In genomic region chr6:124828868-124829798, GRCm38 (mm10) we compare ENCODE assay signal across 8 mouse cellular contexts. TPM values are rescaled to one million over a fixed set of nuclear protein-coding genes. Genes with fewer than 3 reads are reported as not detected.
DNase-seq lines count a peak whose midpoint lies in the region; ATAC-seq and TF ChIP-seq lines count a peak whose summit lies in the region.

Usp5 (minus strand) TSS chr6:124829484.
Cdca3 (plus strand) TSS chr6:124829547.

- peak; percentile 74 for TF ChIP-seq POLR2A in CH12.LX (IDR thresholded peaks at IDR 0.05; ENCODE audit: low read depth, low read length)

- in situ Hi-C loops in CH12.LX (cut with MboI; ENCODE audit: low pct_ligation_motif_present, low pct_unique_long_range_greater_than_20kb, low sequenced_read_pairs) = no loop called here

- no peaks in the 10 kb centered on the region for H3K9me3 ChIP-seq in CH12.LX (replicated peaks; ENCODE audit: low read length)
- H3K9me3 ChIP-seq in forebrain, embryonic 11.5 days (ENCODE audit: control insufficient read depth, low read length) = no peaks in the 10 kb centered on the region
- no peaks in the 10 kb centered on the region for H3K9me3 ChIP-seq in heart, embryonic 16.5 days (replicated peaks; ENCODE audit: control insufficient read depth, low read length)
- H3K9me3 ChIP-seq in liver, embryonic 15.5 days (replicated peaks) = no peaks in the 10 kb centered on the region
- H3K9me3 ChIP-seq in neural tube, embryonic 12.5 days = no peaks in the 10 kb centered on the region

- H3K36me3 ChIP-seq in CH12.LX (replicated peaks in 1 of 2; ENCODE audit: control insufficient read depth in 1 of 2, insufficient read depth in 1 of 2, low read length in 1 of 2) = peaks cover 49 to 65% of the 10 kb centered on the region in 2 experiments
- peaks cover 7% of the 10 kb centered on the region; the same call in 1 of the 2 replicates for H3K36me3 ChIP-seq in forebrain, embryonic 11.5 days (ENCODE audit: control insufficient read depth, insufficient read depth, low read length)
- H3K36me3 ChIP-seq in heart, embryonic 16.5 days (ENCODE audit: control insufficient read depth, insufficient read depth) = peaks cover 28% of the 10 kb centered on the region
- H3K36me3 ChIP-seq in liver, embryonic 15.5 days (replicated peaks) = peaks cover 57% of the 10 kb centered on the region
- peaks cover 46% of the 10 kb centered on the region for H3K36me3 ChIP-seq in neural tube, embryonic 12.5 days

- peak; percentile 99 for DNase-seq in CH12.LX (ENCODE audit: extremely low read depth)
- DNase-seq in c-Kit-positive CD71-positive TER-119-negative erythroid progenitor cells, embryonic 14.5 days (ENCODE audit: low read depth) = peak; percentile 99
- DNase-seq in forebrain, embryonic 11.5 days (ENCODE audit: low spot score) = peak; percentile 99
- DNase-seq in kidney, postnatal 36 days = peak; percentile 98 to 100
- DNase-seq in telencephalon, adult 2 months (ENCODE audit: low read depth, low spot score) = peak; percentile 100

- WGBS in forebrain, embryonic 11.5 days = under 1% methylated on average over 55 of the region's 55 CpGs
- under 1% methylated on average over 55 of the region's 55 CpGs for WGBS in heart, embryonic 16.5 days
- under 1% methylated on average over 55 of the region's 55 CpGs for WGBS in liver, embryonic 15.5 days (ENCODE audit: insufficient replicate concordance)
- under 1% methylated on average over 55 of the region's 55 CpGs for WGBS in neural tube, embryonic 12.5 days

- dilution Hi-C loops in CH12.LX (cut with MboI; ENCODE audit: extremely low pct_ligation_motif_present, extremely low pct_unique_long_range_greater_than_20kb, low sequenced_read_pairs) = no loop called here

- H3K9ac ChIP-seq in CH12.LX (ENCODE audit: insufficient read depth, low read depth) = peak within 1 kb of the TSS; percentile 94
- peak within 1 kb of the TSS; percentile 88 for H3K9ac ChIP-seq in forebrain, embryonic 11.5 days (ENCODE audit: low read length)
- H3K9ac ChIP-seq in heart, embryonic 16.5 days (ENCODE audit: low read length) = peak within 1 kb of the TSS; percentile 83
- H3K9ac ChIP-seq in liver, embryonic 15.5 days = peak within 1 kb of the TSS; percentile 95
- peak within 1 kb of the TSS; percentile 69 for H3K9ac ChIP-seq in neural tube, embryonic 12.5 days

- H3K27me3 ChIP-seq in CH12.LX (replicated peaks) = no peaks in the 10 kb centered on the region
- H3K27me3 ChIP-seq in forebrain, embryonic 11.5 days (ENCODE audit: control insufficient read depth, insufficient read depth, low read length) = no peaks in the 10 kb centered on the region
- no peaks in the 10 kb centered on the region for H3K27me3 ChIP-seq in heart, embryonic 16.5 days (ENCODE audit: control insufficient read depth, insufficient read depth, low read length)
- H3K27me3 ChIP-seq in liver, embryonic 15.5 days = no peaks in the 10 kb centered on the region
- no peaks in the 10 kb centered on the region for H3K27me3 ChIP-seq in neural tube, embryonic 12.5 days (replicated peaks)

- peaks cover 3 to 43% of the 10 kb centered on the region in 2 experiments for H3K4me1 ChIP-seq in CH12.LX (ENCODE audit: control insufficient read depth in 1 of 2, insufficient read depth in 2 of 2)
- peaks cover 12% of the 10 kb centered on the region; the same call in 1 of the 2 replicates for H3K4me1 ChIP-seq in forebrain, embryonic 11.5 days (replicated peaks; ENCODE audit: control insufficient read depth, insufficient read depth, low read length)
- H3K4me1 ChIP-seq in heart, embryonic 16.5 days (ENCODE audit: control insufficient read depth, insufficient read depth, low read length) = peaks cover 20% of the 10 kb centered on the region
- peaks cover 49% of the 10 kb centered on the region for H3K4me1 ChIP-seq in liver, embryonic 15.5 days (replicated peaks)
- peaks cover 18% of the 10 kb centered on the region for H3K4me1 ChIP-seq in neural tube, embryonic 12.5 days

- peak; percentile 95 for ATAC-seq in forebrain, embryonic 11.5 days (replicated peaks; ENCODE audit: low FRiP score)
- ATAC-seq in heart, embryonic 16.5 days (replicated peaks; ENCODE audit: extremely low read depth, insufficient read depth, low FRiP score) = peak; percentile 91
- peak; percentile 87 for ATAC-seq in liver, embryonic 15.5 days (ENCODE audit: insufficient read depth)
- ATAC-seq in neural tube, embryonic 12.5 days (ENCODE audit: low FRiP score, low read depth) = peak; percentile 97

- TF ChIP-seq EP300 in CH12.LX (IDR thresholded peaks at IDR 0.05; ENCODE audit: low read length) = no peak

- peak within 1 kb of the TSS; percentile 88 to 94 (median 90) for H3K4me3 ChIP-seq in CH12.LX (replicated peaks in 1 of 3; ENCODE audit: low read depth in 2 of 3, low read length in 2 of 3, poor library complexity in 1 of 3)
- H3K4me3 ChIP-seq in forebrain, embryonic 11.5 days (ENCODE audit: low read depth, low read length) = peak within 1 kb of the TSS; percentile 82
- peak within 1 kb of the TSS; percentile 80 for H3K4me3 ChIP-seq in heart, embryonic 16.5 days (ENCODE audit: low read length)
- peak within 1 kb of the TSS; percentile 83 for H3K4me3 ChIP-seq in liver, embryonic 15.5 days (replicated peaks)
- H3K4me3 ChIP-seq in neural tube, embryonic 12.5 days = peak within 1 kb of the TSS; percentile 61

- H3K27ac ChIP-seq in CH12.LX (ENCODE audit: insufficient read depth, low read depth) = peak within 1 kb of the TSS; percentile 87
- H3K27ac ChIP-seq in forebrain, embryonic 11.5 days (ENCODE audit: low read depth, low read length) = peak within 1 kb of the TSS; percentile 90
- H3K27ac ChIP-seq in heart, embryonic 16.5 days (ENCODE audit: low read length) = peak within 1 kb of the TSS; percentile 98
- peak within 1 kb of the TSS; percentile 94 for H3K27ac ChIP-seq in liver, embryonic 15.5 days (replicated peaks)
- H3K27ac ChIP-seq in neural tube, embryonic 12.5 days = peak within 1 kb of the TSS; percentile 47; the same call in 1 of the 2 replicates

- peaks cover 32% of the 10 kb centered on the region for H3K79me2 ChIP-seq in CH12.LX (replicated peaks; ENCODE audit: control insufficient read depth, extremely low read depth, insufficient read depth, poor library complexity, severe bottlenecking)

- peak within 1 kb of the TSS; percentile 90 for H3K4me2 ChIP-seq in CH12.LX (ENCODE audit: insufficient read depth, low read depth, poor library complexity, severe bottlenecking)
- peak within 1 kb of the TSS; percentile 96 for H3K4me2 ChIP-seq in forebrain, embryonic 11.5 days (ENCODE audit: low read depth, low read length, severe bottlenecking)
- H3K4me2 ChIP-seq in heart, embryonic 16.5 days (ENCODE audit: low read depth, low read length) = peak within 1 kb of the TSS; percentile 95
- H3K4me2 ChIP-seq in liver, embryonic 15.5 days = peak within 1 kb of the TSS; percentile 92
- peak within 1 kb of the TSS; percentile 85 for H3K4me2 ChIP-seq in neural tube, embryonic 12.5 days (replicated peaks)

- TF ChIP-seq CTCF in CH12.LX (conservative IDR thresholded peaks at IDR 0.05 in 1 of 2, IDR thresholded peaks at IDR 0.05 in 1 of 2; ENCODE audit: low read depth in 2 of 2, low read length in 2 of 2) = no peak

- no peak for TF ChIP-seq RAD21 in CH12.LX (IDR thresholded peaks at IDR 0.05; ENCODE audit: low read depth, low read length)

TF ChIP-seq in CH12.LX, 34 proteins besides CTCF, POLR2A, EP300 and RAD21 (continues in another document):
- peak; percentile 94 for TF ChIP-seq NRF1 (IDR thresholded peaks at IDR 0.05; ENCODE audit: low read depth, low read length)
- TF ChIP-seq MEF2A (IDR thresholded peaks at IDR 0.05; ENCODE audit: borderline replicate concordance, low read depth, low read length) = no peak; the same call in 1 of the 2 replicates
- TF ChIP-seq ZKSCAN1 (IDR thresholded peaks at IDR 0.05; ENCODE audit: borderline replicate concordance, low read depth, low read length) = no peak
- 0 out of 2 replicates have a peak, but pooled peaks have one; percentile 8 for TF ChIP-seq USF1 (IDR thresholded peaks at IDR 0.05; ENCODE audit: low read depth, low read length)
- no peak for TF ChIP-seq IRF4 (IDR thresholded peaks at IDR 0.05; ENCODE audit: low read depth, low read length)
- TF ChIP-seq BHLHE40 (IDR thresholded peaks at IDR 0.05; ENCODE audit: low read depth, low read length) = no peak; the same call in 1 of the 2 replicates
- TF ChIP-seq CHD1 (IDR thresholded peaks at IDR 0.05; ENCODE audit: low read depth, low read length) = no peak
- peak; percentile 94; the same call in 1 of the 2 replicates for TF ChIP-seq GABPA (IDR thresholded peaks at IDR 0.05; ENCODE audit: insufficient replicate concordance, low read depth, low read length)
- TF ChIP-seq JUND (conservative IDR thresholded peaks at IDR 0.05; ENCODE audit: low read depth, low read length) = no peak
- TF ChIP-seq TCF12 (IDR thresholded peaks at IDR 0.05; ENCODE audit: low read depth, low read length) = peak; percentile 62; the same call in 1 of the 2 replicates
- TF ChIP-seq SIN3A (IDR thresholded peaks at IDR 0.05; ENCODE audit: low read length) = peak; percentile 31
- TF ChIP-seq MAFK (IDR thresholded peaks at IDR 0.05; ENCODE audit: insufficient replicate concordance, low read length) = no peak
- no peak for TF ChIP-seq ETS1 (conservative IDR thresholded peaks at IDR 0.05; ENCODE audit: low read depth, low read length)
- TF ChIP-seq PAX5 (IDR thresholded peaks at IDR 0.05; ENCODE audit: low read length) = no peak
- peak; percentile 79; the same call in 1 of the 2 replicates for TF ChIP-seq POLR2AphosphoS2 (IDR thresholded peaks at IDR 0.05; ENCODE audit: low read depth, low read length)
- peak; percentile 96 for TF ChIP-seq CHD2 (IDR thresholded peaks at IDR 0.05; ENCODE audit: low read length)

RNA-seq across cellular contexts. Expression of gene Usp5, which starts in this region (rescaled TPM):
- total RNA-seq in CH12.LX (2012; rRNA removed) (107 and 126 TPM in 2 replicates), CH12.LX (2014; rRNA removed) (75.7 and 79.8 TPM in 2 replicates)
- polyA plus RNA-seq in CH12.LX (2012; ENCODE audit: insufficient read length, low read depth) = 96.5 and 103 TPM in 2 replicates
- 182 and 184 TPM in 2 replicates for polyA plus RNA-seq in forebrain, embryonic 11.5 days (2014; fragmentation: Nextera tagmentation; extraction: Ambion mirVana)
- polyA plus RNA-seq in heart, embryonic 16.5 days (2015; fragmentation: Nextera tagmentation; extraction: Ambion mirVana) = 104 and 112 TPM in 2 replicates
- polyA plus RNA-seq in liver, embryonic 15.5 days (2015; fragmentation: Nextera tagmentation; extraction: Ambion mirVana) = 54.9 and 55.4 TPM in 2 replicates
- 203 TPM in 2 replicates for polyA plus RNA-seq in neural tube, embryonic 12.5 days (2016; fragmentation: Nextera tagmentation; extraction: Ambion mirVana)

RNA-seq across cellular contexts. Expression of gene Cdca3, which starts in this region (rescaled TPM):
- 116 and 117 TPM in 2 replicates for total RNA-seq in CH12.LX (2012; rRNA removed)
- total RNA-seq in CH12.LX (2014; rRNA removed) = 188 and 229 TPM in 2 replicates
- polyA plus RNA-seq in CH12.LX (2012; ENCODE audit: insufficient read length, low read depth) = 171 and 224 TPM in 2 replicates
- polyA plus RNA-seq in forebrain, embryonic 11.5 days (2014; fragmentation: Nextera tagmentation; extraction: Ambion mirVana) = 276 and 307 TPM in 2 replicates
- 126 and 136 TPM in 2 replicates for polyA plus RNA-seq in heart, embryonic 16.5 days (2015; fragmentation: Nextera tagmentation; extraction: Ambion mirVana)
- polyA plus RNA-seq in liver, embryonic 15.5 days (2015; fragmentation: Nextera tagmentation; extraction: Ambion mirVana) = 192 and 194 TPM in 2 replicates
- polyA plus RNA-seq in neural tube, embryonic 12.5 days (2016; fragmentation: Nextera tagmentation; extraction: Ambion mirVana) = 115 and 124 TPM in 2 replicates

Comparison
In these comparisons a context has a peak if more than half of its experiments do, and no peak if none do; other contexts are left out.
1. Peak in every context shown above with its lines: DNase-seq, ATAC-seq, H3K4me3 ChIP-seq and H3K27ac ChIP-seq.
2. H3K27ac ChIP-seq: peak in every context shown above with its lines; median percentile 98 in heart, embryonic 16.5 days; 94 in liver, embryonic 15.5 days; 90 in forebrain, embryonic 11.5 days; 87 in CH12.LX; 47 in neural tube, embryonic 12.5 days.